Mouse (Mus musculus): ENCODE data around the gene Hrasls. TPM values are rescaled to one million over a fixed set of nuclear protein-coding genes. Genes with fewer than 3 reads are reported as not detected.

The Hrasls gene
- total and polyA plus RNA-seq, 3 experiments = not detected

DNA sequence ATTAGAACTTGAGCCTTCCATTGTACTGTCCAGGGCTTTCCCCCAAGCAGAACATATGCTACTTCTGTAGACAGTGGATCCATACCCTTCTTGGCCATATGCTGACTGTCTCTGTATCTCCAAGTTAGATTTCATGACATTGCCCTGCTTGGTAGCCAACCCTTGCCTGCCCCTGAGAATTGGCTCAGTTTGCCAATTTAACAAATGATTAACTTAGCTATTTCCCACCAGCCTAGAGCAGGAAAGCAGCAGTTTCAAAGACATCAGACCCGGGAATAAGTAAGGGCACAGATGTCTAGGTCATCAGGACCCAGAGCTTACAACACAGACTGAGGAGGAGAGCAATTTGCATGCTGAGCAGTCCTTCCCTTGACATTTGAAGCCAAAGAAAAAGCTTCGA lies 3.9 kb upstream of the Hrasls start:
- Histone ChIP-seq H3K79me2 (ENCODE audit: control insufficient read depth, insufficient read depth, low read length, poor library complexity) (no peaks in the 10 kb centered on the region), H3K9ac (ENCODE audit: control insufficient read depth, low read depth, low read length, poor library complexity, severe bottlenecking) (no peak overlapping the region), H3K4me1 (ENCODE audit: control insufficient read depth in 1 of 2, insufficient read depth in 2 of 2, low read length in 2 of 2) (no peaks in the 10 kb centered on the region), H3K9me3 (replicated peaks; ENCODE audit: insufficient read depth, low read length) (no peaks in the 10 kb centered on the region), H3K27ac (ENCODE audit: control insufficient read depth, low read depth, low read length) (no peak overlapping the region), H3K27me3 (ENCODE audit: control insufficient read depth in 1 of 2, insufficient read depth in 2 of 2, low read length in 2 of 2) (no peaks in the 10 kb centered on the region), H3K4me3 (ENCODE audit: control insufficient read depth in 1 of 2, insufficient read depth in 1 of 2, low read depth in 2 of 2, low read length in 2 of 2) (no peak overlapping the region), H3K36me3 (ENCODE audit: control insufficient read depth in 1 of 2, insufficient read depth in 2 of 2, low read length in 2 of 2) (no peaks in the 10 kb centered on the region)
- TF ChIP-seq MAX (IDR thresholded peaks at IDR 0.05; ENCODE audit: low read length) (no peak), ZC3H11A (IDR thresholded peaks at IDR 0.05; ENCODE audit: low read depth, low read length) (no peak), CTCF (IDR thresholded peaks at IDR 0.05 in 2 of 3, conservative IDR thresholded peaks at IDR 0.05 in 1 of 3; ENCODE audit: control insufficient read depth in 1 of 3, insufficient read depth in 1 of 3, low read depth in 2 of 3, low read length in 3 of 3, poor library complexity in 1 of 3, severe bottlenecking in 1 of 3) (no peak)
- DNase-seq (ENCODE audit: low read depth, low spot score) = no peak

DNA sequence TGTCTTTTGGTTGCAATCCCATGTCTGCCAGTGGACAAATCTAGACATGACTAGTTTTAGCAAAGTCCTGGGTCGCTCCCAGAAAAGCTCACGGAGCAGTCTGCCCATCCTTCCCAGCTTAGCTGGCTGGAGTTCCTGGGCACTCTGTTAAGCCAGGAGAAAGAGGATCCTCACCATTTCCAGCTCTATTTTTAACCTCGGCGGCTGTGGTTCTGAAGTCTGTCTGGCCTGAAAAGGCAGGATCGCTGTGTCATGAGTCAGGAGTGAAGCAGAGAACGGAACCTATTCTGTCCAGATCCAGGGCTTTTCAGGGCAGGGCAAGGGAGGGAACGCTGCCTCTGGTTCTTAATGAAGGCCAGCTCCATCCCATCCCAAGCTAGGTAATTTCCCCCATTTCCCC lies 654 bp upstream of the Hrasls start:
- Histone ChIP-seq H3K4me1 (ENCODE audit: control insufficient read depth in 1 of 2, insufficient read depth in 2 of 2, low read length in 2 of 2) (no peaks in the 10 kb centered on the region), H3K9me3 (replicated peaks; ENCODE audit: insufficient read depth, low read length) (no peaks in the 10 kb centered on the region), H3K36me3 (ENCODE audit: control insufficient read depth in 1 of 2, insufficient read depth in 2 of 2, low read length in 2 of 2) (no peaks in the 10 kb centered on the region), H3K79me2 (ENCODE audit: control insufficient read depth, insufficient read depth, low read length, poor library complexity) (no peaks in the 10 kb centered on the region), H3K27me3 (ENCODE audit: control insufficient read depth in 1 of 2, insufficient read depth in 2 of 2, low read length in 2 of 2) (no peaks in the 10 kb centered on the region), H3K27ac (ENCODE audit: control insufficient read depth, low read depth, low read length) (no peak overlapping the region), H3K9ac (ENCODE audit: control insufficient read depth, low read depth, low read length, poor library complexity, severe bottlenecking) (no peak overlapping the region), H3K4me3 (ENCODE audit: control insufficient read depth in 1 of 2, insufficient read depth in 1 of 2, low read depth in 2 of 2, low read length in 2 of 2) (no peak overlapping the region)
- TF ChIP-seq ZNF384 (IDR thresholded peaks at IDR 0.05; ENCODE audit: low read depth, low read length) (no peak), MAZ (IDR thresholded peaks at IDR 0.05; ENCODE audit: low read depth, low read length) (no peak), CTCF (IDR thresholded peaks at IDR 0.05 in 2 of 3, conservative IDR thresholded peaks at IDR 0.05 in 1 of 3; ENCODE audit: control insufficient read depth in 1 of 3, insufficient read depth in 1 of 3, low read depth in 2 of 3, low read length in 3 of 3, poor library complexity in 1 of 3, severe bottlenecking in 1 of 3) (no peak), MYB (IDR thresholded peaks at IDR 0.05; ENCODE audit: low read depth, low read length) (no peak), ETS1 (IDR thresholded peaks at IDR 0.05; ENCODE audit: low read depth, low read length) (no peak), HCFC1 (IDR thresholded peaks at IDR 0.05; ENCODE audit: low read depth, low read length) (no peak), KAT2A (conservative IDR thresholded peaks at IDR 0.05; ENCODE audit: low read depth, low read length) (no peak), ZC3H11A (IDR thresholded peaks at IDR 0.05; ENCODE audit: low read depth, low read length) (no peak), USF1 (IDR thresholded peaks at IDR 0.05; ENCODE audit: low read depth, low read length) (no peak), MYC (IDR thresholded peaks at IDR 0.05; ENCODE audit: low read depth, low read length) (no peak), TCF12 (IDR thresholded peaks at IDR 0.05; ENCODE audit: low read depth, low read length) (no peak), ELF1 (IDR thresholded peaks at IDR 0.05; ENCODE audit: low read depth, low read length) (no peak), USF2 (IDR thresholded peaks at IDR 0.05; ENCODE audit: borderline replicate concordance in 1 of 2, insufficient read depth in 1 of 2, low read depth in 1 of 2, low read length in 2 of 2) (no peak), MAX (IDR thresholded peaks at IDR 0.05; ENCODE audit: low read length) (no peak), POLR2AphosphoS2 (IDR thresholded peaks at IDR 0.05; ENCODE audit: low read length) (no peak)
- DNase-seq (ENCODE audit: low read depth, low spot score) = no peak

Data from MEL (cell line).